Mouse (Mus musculus): Measurements from ENCODE around the gene Wapl.

DNA sequence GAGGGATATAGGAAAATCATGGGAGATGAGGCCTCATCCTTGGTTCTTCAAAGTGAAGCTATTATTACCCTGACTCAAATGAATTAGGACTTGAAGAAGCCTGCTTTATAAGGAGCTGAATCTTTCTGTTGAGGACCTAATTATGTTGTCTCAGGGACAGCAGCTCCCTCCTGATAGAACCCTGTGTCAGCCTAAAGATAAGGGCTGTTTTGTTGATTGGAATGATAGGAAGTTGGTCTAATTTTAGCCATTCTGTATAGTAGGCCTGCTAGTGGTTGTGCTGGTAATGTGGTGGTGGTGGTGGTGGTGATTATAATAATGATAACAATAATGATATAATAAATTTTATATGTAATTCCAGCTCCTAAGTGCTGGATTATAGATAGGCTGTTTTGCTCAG lies 11.3 kb downstream of the Wapl start:
- TF ChIP-seq POLR2A (IDR thresholded peaks at IDR 0.05; ENCODE audit: borderline replicate concordance, insufficient read depth, low read length) (no peak), CTCF (IDR thresholded peaks at IDR 0.05; ENCODE audit: borderline replicate concordance, insufficient read depth, low read depth, low read length) (no peak)
